Mouse (Mus musculus) 3T3-L1 (cell line): ENCODE measurements at regions not wholly inside any gene's neighbourhood (a gene's known extent, or its start where the extent isn't known, plus 50 kb on each side); places are given as distances from the start of the nearest gene placed in this dataset.

Experiments used
- DNase-seq: peaks from one replicate; pipeline ENCODE4 v3.0.0-alpha.2; 2015; ENCODE audit warnings: low read depth, low spot score

DNA sequence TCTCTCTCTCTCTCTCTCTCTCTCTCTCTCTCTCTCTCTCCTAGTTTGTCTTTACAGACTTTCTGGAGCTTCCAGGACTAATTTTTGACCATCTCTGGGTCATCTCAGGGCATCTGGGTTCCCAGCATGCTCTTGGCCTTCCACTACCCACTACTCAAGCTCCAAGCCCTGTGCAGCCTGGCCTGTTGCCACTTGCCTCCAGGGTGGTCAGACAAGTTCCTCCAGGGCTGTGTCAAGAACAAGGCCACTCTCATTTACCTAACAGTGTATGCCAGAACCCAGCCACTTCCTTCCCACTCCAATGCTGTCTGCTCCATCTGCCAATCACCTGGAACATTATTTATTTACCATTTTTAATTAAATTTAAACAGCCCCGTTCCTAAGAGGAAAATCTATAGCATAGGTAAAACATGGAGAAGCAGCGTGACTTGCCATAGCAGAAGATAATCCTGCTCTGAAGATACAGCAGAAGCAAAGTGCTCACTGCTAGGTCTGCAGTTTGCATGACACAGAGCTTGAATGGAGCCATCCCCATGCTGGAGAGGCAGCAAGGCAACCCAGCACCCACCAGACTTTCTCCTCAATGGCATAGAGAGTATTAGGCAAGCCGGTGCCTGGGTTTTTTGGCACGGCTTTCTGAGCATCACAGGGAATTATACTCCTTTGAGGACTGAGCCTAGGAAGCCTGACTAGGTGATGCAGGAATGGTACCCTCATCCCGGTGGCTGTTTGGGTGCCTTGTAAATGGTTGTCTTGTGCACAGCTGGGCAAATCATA, 54.0 kb downstream of the Foxi1 start:
- no peak for DNase-seq

DNA sequence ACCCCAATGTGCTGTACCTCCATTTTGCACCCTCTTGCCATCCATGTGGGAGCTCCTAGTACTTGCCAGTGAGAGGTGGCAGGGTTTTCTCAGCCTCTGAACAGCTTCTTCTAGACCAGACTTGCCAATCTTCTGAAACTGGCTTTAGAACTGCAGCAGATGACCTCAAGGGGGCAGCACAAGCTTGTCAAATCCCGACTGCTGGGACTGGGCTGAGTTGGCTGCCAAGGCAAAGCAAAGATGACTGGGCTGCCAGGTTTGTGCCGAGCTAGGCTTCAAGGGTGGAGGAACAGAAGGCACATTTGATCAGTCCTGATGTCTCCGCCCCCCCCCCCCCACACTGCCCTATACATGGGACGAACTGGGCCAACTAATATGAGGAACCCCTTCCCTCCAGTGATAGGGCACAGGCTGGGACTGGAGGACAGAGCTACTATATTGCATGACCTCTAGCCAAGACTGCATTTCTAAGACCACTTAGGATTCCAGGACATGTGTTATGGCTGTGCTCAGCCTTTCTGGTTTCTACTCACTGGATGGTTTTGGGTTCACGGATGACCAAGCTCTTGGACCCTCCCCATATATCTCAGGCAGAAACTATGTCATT, 51.1 kb upstream of the 4930469K13Rik start:
- peak; percentile 15 for DNase-seq
